Mouse (Mus musculus): ENCODE results near the gene Zfp607b.

Gene Zfp607b

GRCm38 (mm10) chr7:27685220-27685619 lies 3.9 kb upstream of the Zfp607b start:
- in situ Hi-C loops (cut with MboI): no loop called here

DNA sequence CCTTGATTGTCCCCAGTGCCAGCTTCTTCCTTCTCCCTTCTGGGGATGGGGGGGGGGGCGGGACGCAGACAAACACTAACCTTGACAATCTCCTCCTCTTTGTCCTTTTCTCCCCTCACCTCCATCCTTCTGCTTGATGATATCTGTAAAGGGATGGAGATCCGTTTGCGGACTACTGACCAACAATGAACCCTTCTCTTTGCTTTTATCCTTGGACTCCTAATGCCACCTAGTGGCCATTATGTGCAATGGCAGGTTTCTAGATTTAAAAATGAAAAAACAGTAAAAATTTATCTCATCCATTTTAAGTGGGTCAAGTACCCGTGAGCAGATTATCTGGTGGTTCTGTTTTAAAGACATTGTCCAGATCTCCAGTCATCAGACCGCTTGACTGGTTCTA lies 3.5 kb upstream of the Zfp607b start:
- in situ Hi-C loops (cut with MboI): no loop called here

- in situ Hi-C loops (cut with MboI): no loop called here
Observed at GRCm38 (mm10) chr7:27687043-27687442, 2.1 kb upstream of the Zfp607b start.

GRCm38 (mm10) chr7:27687836-27688235 lies 1.3 kb upstream of the Zfp607b start:
- in situ Hi-C loops (cut with MboI): no loop called here

DNA sequence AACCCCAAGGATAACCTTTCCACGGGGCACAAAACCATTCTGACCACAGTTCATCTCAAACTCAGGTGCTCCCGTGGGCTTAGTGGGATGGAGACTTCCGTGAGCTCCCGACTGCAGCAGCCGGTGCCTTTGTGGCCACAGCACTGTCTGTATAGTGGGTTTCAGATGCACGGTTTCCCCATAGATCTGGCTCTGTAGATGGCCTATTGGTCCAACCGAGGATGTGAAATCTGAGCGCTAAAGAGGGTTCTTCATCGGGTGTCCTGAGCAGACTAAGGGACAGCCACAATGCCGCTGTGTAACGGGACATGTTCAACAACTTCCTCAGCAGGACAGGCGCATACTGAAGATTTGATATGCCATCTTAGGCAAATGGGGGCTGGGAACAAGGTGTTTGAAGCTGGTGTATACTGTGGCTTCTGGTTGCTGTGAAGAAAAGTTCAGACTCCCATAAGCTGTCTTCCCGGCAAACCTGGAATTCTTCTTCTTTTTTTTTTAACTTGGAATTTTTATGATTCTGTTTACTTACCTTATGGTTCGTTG lies 823 bp upstream of the Zfp607b start:
- in situ Hi-C loops (cut with MboI): no loop called here

DNA sequence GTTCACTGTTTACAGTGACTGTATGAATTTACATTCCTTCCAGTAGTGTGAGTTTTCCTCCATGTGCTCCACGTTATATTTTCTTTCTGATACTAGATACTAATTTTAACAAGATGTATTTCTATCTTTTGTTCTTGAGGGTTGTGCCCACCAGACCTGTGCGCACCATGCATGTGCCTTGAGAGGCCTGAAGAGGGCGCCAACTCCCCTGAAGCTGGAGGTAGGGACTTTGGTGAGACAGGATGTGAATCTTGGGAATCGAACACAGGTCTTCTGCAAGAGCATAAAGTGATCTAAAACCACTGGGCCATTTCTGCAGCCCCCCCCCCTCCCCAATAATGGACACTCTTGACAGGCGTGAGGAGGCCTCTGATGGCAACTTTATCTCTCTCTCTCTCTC lies 1.9 kb downstream of the Zfp607b start:
- in situ Hi-C loops (cut with MboI): no loop called here

DNA sequence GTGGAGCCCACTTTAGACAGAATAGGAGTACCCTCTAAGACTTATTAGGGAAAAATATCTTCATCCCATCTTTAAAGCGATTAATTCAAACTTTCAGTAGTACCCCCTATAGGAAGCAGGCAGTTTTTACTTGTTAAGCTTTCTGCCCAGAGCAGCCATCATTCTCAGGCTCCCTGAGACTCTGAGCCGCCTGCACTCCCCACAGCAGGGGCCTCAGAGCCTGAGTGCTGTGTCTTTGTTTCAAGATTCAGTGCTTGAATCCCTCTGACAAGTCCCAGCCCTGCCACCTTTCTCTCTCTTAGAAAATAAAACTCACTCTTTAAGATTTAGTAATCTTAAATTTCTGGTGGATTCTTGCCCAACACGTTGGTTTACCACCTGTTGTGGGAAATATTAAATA lies 7.6 kb downstream of the Zfp607b start:
- in situ Hi-C loops (cut with MboI): no loop called here

GRCm38 (mm10) chr7:27710402-27710801 lies 21.3 kb downstream of the Zfp607b start:
- in situ Hi-C loops (cut with MboI): no loop called here

GRCm38 (mm10) chr7:27721951-27722350 lies 32.8 kb downstream of the Zfp607b start:
- in situ Hi-C loops (cut with MboI): no loop called here

GRCm38 (mm10) chr7:27725566-27726538 lies 36.7 kb downstream of the Zfp607b start:
- in situ Hi-C loops (cut with MboI): no loop called here

- in situ Hi-C loops (cut with MboI): no loop called here
Observed at GRCm38 (mm10) chr7:27727471-27727870, 38.3 kb downstream of the Zfp607b start.

DNA sequence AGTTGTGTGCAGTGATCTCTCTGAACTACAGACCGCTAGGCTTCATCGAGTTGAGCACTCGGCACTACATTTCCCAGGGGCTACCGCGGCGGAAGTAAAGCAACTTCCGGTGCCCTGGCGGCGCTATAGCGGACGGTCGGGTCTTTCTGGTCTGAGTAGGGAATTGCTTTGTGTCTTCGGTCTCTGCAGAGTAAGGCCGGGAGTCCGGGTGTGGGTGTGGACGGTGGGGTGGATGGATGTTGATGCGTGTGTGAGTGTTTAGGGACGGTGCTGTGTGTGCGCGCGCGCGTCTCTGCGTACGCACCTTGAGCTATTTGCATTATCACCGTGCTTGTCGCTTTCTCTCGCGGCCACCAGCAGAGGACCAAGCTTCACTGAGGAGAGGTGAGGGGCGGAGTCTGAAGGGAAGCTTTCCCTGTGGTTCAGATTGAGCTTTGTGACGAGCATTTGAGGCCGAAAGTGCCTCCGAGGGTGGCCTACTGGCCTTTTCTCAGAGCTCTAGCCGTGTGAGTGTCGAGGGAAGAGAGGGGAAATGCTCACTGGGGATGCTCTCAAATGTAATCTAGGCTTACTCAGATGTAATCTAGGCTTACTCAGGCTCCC lies 42.2 kb downstream of the Zfp607b start, which contains the start of gene Zfp60:
Gene Zfp60 (plus strand): TSS at position 109 of the 603 bp plus-strand sequence.
- in situ Hi-C loops (cut with MboI): no loop called here

- in situ Hi-C loops (cut with MboI): no loop called here
Observed at GRCm38 (mm10) chr7:27731946-27732345, 42.8 kb downstream of the Zfp607b start.

DNA sequence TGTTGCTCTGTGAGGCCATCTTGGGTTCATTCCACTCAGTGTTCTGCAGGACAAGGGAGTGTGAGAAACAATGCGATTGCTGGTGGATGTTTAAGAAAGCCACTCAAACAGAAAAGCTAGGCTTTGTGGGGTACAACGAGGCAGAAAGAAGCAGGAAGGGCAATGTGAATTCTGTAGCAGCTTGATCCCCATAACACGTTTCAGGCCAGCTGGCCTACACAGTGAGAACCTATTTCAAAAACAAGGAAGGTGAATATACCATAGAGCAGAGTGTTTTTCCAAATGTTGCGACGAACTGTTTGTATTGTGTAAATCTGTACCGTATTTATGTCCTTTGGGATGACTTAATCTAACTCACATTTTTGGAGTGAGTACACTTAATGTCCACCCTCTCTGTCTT lies 43.4 kb downstream of the Zfp607b start:
- in situ Hi-C loops (cut with MboI): no loop called here

DNA sequence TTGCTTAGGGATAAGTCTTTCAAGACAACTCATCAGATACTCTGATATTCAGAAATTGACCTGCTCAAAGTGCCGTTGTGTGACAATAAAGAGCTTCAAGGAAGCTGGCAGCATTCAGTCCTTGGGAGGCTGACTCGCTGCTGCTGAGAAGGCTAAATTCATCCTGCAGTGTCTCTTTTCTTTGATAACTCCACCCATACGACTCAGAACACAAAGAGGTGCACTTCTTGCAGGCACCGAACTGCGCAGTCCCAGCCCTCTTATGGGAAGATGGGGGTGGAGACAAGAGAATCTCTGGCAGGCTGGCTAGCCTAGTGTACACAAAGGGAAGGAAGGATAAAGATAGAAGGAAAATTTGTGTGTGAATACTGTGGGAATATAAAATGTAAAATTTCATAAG lies 46.3 kb downstream of the Zfp607b start:
- in situ Hi-C loops (cut with MboI): no loop called here

All from mature B cell (primary cell).